Mouse (Mus musculus): Measurements from ENCODE around the gene Defa30. TPM values are rescaled to one million over a fixed set of nuclear protein-coding genes. Genes with fewer than 3 reads are reported as not detected.

The Defa30 gene
- polyA plus RNA-seq (2017; shearing (Covaris generic)) = not detected

DNA sequence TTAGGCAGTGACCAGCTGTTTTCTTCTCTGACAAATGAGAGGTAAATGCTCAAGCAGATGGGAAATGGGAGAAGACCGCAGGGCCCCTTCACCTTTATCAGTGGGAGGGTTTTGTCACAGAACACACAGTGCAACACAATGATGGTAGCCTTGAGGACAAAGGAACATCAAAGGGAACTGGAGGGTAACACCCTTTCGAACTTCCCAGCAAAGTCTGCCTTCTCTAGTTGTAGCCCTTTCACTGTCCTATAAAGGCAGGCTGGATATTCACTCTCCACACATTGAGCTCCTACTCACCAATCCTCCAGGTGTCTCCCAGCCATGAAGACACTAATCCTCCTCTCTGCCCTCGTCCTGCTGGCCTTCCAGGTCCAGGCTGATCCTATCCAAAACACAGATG is at the start of gene Defa30:
Gene Defa30, plus strand, starts transcription at position 301 of the 400 bp plus-strand sequence.

GRCm38 (mm10) chr8:21095950-21096349 is 38.5 kb upstream of the Defa30 start, which contains the start of gene Gm14851:
Gene Gm14851 (minus strand): TSS chr8:21096050.

DNA sequence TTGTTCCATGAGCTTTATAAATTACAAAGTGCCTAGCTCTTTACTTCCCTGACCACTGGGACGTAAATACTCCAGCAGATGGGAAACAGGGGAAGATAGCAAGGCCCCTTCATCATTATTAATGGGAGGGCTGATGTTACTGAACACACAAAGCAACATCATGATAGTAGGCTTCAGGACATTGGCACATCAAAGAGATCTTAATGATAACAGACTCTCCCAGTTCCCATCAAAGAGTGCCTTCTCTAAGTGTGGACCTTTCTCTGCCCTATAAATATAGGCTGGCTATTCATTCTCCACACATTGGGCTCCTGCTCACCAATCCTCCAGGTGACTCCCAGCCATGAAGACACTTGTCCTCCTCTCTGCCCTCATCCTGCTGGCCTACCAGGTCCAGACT is 27.5 kb downstream of the Defa30 start, which contains the start of gene Defa22:
Gene Defa22, plus strand, starts transcription at position 301 of the 400 bp plus-strand sequence.

Other genes starting within 250 kb of the Defa30 start
- not detected for gene Defb33, start 242.0 kb upstream of the Defa30 start, polyA plus RNA-seq (2017; shearing (Covaris generic))
- not detected for gene Gm15056, start 232.0 kb upstream of the Defa30 start, polyA plus RNA-seq (2017; shearing (Covaris generic))
- gene Gm6040, start 212.6 kb upstream of the Defa30 start, polyA plus RNA-seq (2017; shearing (Covaris generic)) = not detected
- gene AY761185, start 189.9 kb upstream of the Defa30 start, polyA plus RNA-seq (2017; shearing (Covaris generic)) = not detected
- gene Defa21, start 109.1 kb upstream of the Defa30 start, polyA plus RNA-seq (2017; shearing (Covaris generic)) = not detected
- not detected for gene Defa23, start 79.6 kb upstream of the Defa30 start, polyA plus RNA-seq (2017; shearing (Covaris generic))
- not detected for gene Defa35, start 69.6 kb upstream of the Defa30 start, polyA plus RNA-seq (2017; shearing (Covaris generic))
- gene Defa25, start 50.2 kb upstream of the Defa30 start, polyA plus RNA-seq (2017; shearing (Covaris generic)) = not detected
- not detected for gene Gm14851, start 38.6 kb upstream of the Defa30 start, polyA plus RNA-seq (2017; shearing (Covaris generic))
- not detected for gene Defa22, start 27.6 kb downstream of the Defa30 start, polyA plus RNA-seq (2017; shearing (Covaris generic))
- gene Defa31, start 57.0 kb downstream of the Defa30 start, polyA plus RNA-seq (2017; shearing (Covaris generic)) = not detected
- not detected for gene Gm15293, start 66.9 kb downstream of the Defa30 start, polyA plus RNA-seq (2017; shearing (Covaris generic))
- not detected for gene Gm15292, start 115.1 kb downstream of the Defa30 start, polyA plus RNA-seq (2017; shearing (Covaris generic))
- gene Defa27, start 180.9 kb downstream of the Defa30 start, polyA plus RNA-seq (2017; shearing (Covaris generic)) = not detected
- not detected for gene Defa29, start 192.4 kb downstream of the Defa30 start, polyA plus RNA-seq (2017; shearing (Covaris generic))
- not detected for gene Defa2, start 243.9 kb downstream of the Defa30 start, polyA plus RNA-seq (2017; shearing (Covaris generic))

Data from effector memory CD4-positive, alpha-beta T cell, adult 5 months (primary cell).